Mouse (Mus musculus) monocyte, adult 2 months (primary cell): ENCODE measurements around the gene Ttc28.

Experiments used
- DNase-seq, 2 experiments: peaks; one replicate each; pipeline ENCODE4 v3.0.0; 2022; ENCODE audit warnings: low spot score in 2 of 2, low read depth in 1 of 2

Gene Ttc28

DNA sequence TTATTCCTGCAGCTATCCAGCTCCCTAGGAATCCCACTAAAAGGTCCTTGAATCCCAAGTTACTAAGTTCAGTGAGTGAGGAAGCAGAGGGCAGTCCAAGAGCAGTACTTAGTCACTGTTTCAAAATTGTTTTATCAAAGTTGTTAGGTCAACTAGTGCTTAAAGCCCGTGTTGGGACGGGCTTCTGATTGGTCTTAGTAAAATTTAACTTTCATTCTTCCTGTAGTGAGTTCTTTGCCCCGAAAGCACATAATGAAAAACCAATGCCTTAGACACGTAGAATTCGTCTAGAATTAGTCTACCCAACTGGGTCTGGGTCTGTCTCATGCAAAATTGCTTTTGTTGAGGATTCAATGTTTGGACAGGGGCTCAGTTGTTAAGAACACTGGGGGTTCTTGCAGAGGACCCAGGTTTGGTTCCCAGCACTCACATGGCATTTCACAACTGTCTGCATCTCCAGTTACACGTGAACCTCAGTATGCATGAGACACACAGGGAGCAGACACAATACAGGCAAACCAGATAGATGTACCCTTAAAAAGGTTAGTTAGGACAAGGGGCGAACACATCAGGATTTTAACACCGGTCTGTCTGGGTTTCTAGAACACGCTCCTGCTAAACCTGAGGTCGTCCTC, 450.3 kb downstream of the Ttc28 start:
- no peak for DNase-seq

GRCm38 (mm10) chr5:111330417-111331098, 451.0 kb downstream of the Ttc28 start, which contains the start of gene Pitpnb:
Pitpnb (plus strand) TSS chr5:111330763.
- peak; percentile 95 to 99 for DNase-seq

GRCm38 (mm10) chr5:111331099-111331435, 451.5 kb downstream of the Ttc28 start:
- no peak for DNase-seq

DNA sequence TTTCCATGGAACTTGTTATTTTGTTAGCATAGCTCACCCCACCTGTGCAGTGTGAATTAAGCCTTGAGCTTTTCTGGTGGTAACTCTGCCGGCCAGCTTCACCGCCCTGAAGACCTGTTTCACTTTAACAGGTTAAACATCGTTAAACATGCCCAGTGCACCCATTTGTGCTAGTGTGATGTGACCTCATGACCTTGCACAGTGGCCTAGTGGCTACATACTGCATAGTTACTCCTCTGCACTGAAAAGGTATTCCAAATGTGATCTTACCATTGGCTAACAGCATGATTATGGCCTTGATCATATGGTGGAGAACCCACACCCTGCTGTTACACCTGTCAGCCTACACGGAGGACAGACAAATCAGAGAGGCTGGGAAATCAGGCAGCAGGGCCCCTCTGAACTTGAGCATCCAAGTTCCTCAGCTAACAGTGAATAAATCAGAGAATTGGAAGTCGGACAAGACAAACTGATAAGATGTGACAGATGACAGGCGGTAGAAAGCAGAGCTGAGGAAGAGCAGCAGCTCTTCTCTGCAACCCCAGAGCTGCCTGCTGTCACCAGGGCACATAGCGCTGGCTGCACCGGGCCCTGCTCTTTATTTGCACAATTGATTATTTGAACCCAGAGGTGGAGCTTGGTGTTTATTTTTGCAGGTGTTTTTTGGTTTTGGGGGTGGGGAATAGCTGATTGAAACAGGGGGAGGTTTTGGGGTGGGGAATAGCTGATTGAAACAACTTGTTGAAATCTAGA, 456.5 kb downstream of the Ttc28 start:
- no peak for DNase-seq
